Mouse (Mus musculus) erythroblast, embryonic 14.5 days (primary cell): ENCODE data around the gene Topors. TPM values are rescaled to one million over a fixed set of nuclear protein-coding genes. Genes with fewer than 3 reads are reported as not detected.

Source experiments
- H3K27me3 ChIP-seq: 2 replicates; pipeline ENCODE4 v1.6.1; 2012; ENCODE audit warnings: inconsistent platforms; ENCODE audit not compliant: control insufficient read depth
- H3K36me3 ChIP-seq: 2 replicates; pipeline ENCODE4 v1.6.1; 2012; ENCODE audit warnings: mild to moderate bottlenecking, inconsistent platforms; ENCODE audit not compliant: control insufficient read depth
- H3K4me1 ChIP-seq: 2 replicates; pipeline ENCODE4 v1.6.1; 2012; ENCODE audit warnings: inconsistent platforms; ENCODE audit not compliant: control insufficient read depth
- H3K4me3 ChIP-seq: replicated peaks from 2 replicates; pipeline ENCODE3; 2012; ENCODE audit warnings: moderate library complexity, mild to moderate bottlenecking, inconsistent platforms
- H3K9me3 ChIP-seq: 2 replicates; pipeline ENCODE4 v1.6.1; 2012; ENCODE audit warnings: low read length, inconsistent platforms, mixed read lengths; ENCODE audit not compliant: control insufficient read depth
- GATA1 ChIP-seq: IDR thresholded peaks from 2 replicates; pipeline ENCODE4 v1.6.1; 2012; ENCODE audit warnings: low read length, inconsistent platforms, mixed read lengths
- TAL1 ChIP-seq: IDR thresholded peaks from 3 replicates; pipeline ENCODE4 v1.6.1; 2012; ENCODE audit warnings: low read length, inconsistent platforms, mixed read lengths
- polyA plus RNA-seq: library from polyadenylated mRNA; stranded (reverse); fragments of >175 nt; gene quantifications from 2 replicates; pipeline ENCODE4 v1.2.3, GENCODE M21; 2012

Gene Topors
- polyA plus RNA-seq, 1 experiment, result 0.28 TPM

GRCm38 (mm10) chr4:40239409-40240271 is 30.0 kb downstream of the Topors start, which contains the start of gene Ddx58:
Gene Ddx58, minus strand, starts transcription at chr4:40239828.
- Histone ChIP-seq H3K36me3 (no peaks in the 10 kb centered on the region), H3K27me3 (peaks cover 5% of the 10 kb centered on the region), H3K9me3 (no peaks in the 10 kb centered on the region), H3K4me3 (peak within 1 kb of the TSS; percentile 63), H3K4me1 (peaks cover 12% of the 10 kb centered on the region)
- TF ChIP-seq GATA1, result no peak
- TF ChIP-seq TAL1, result no peak

- TF ChIP-seq TAL1, result no peak
- no peak for TF ChIP-seq GATA1
- H3K27me3 ChIP-seq, result peaks cover 5% of the 10 kb centered on the region
- H3K4me3 ChIP-seq, result peak overlapping the region; percentile 63
- peaks cover 12% of the 10 kb centered on the region for H3K4me1 ChIP-seq
- H3K9me3 ChIP-seq, result no peaks in the 10 kb centered on the region
- no peaks in the 10 kb centered on the region for H3K36me3 ChIP-seq
Measured at GRCm38 (mm10) chr4:40238483-40239408, 30.9 kb downstream of the Topors start.

- no peak for TF ChIP-seq GATA1
- TF ChIP-seq TAL1, result no peak
- H3K4me1 ChIP-seq, result peaks cover 12% of the 10 kb centered on the region
- no peak overlapping the region for H3K4me3 ChIP-seq
- H3K9me3 ChIP-seq, result no peaks in the 10 kb centered on the region
- H3K36me3 ChIP-seq, result no peaks in the 10 kb centered on the region
- peaks cover 5% of the 10 kb centered on the region for H3K27me3 ChIP-seq
Measured at GRCm38 (mm10) chr4:40236829-40237228, 32.8 kb downstream of the Topors start.

- H3K9me3 ChIP-seq, result no peaks in the 10 kb centered on the region
- H3K36me3 ChIP-seq, result no peaks in the 10 kb centered on the region
Measured at GRCm38 (mm10) chr4:40234256-40234655, 35.4 kb downstream of the Topors start.

GRCm38 (mm10) chr4:40233062-40233664 is 36.5 kb downstream of the Topors start:
- H3K4me1 ChIP-seq, result no peaks in the 10 kb centered on the region
- no peaks in the 10 kb centered on the region for H3K27me3 ChIP-seq
- no peaks in the 10 kb centered on the region for H3K9me3 ChIP-seq
- no peak overlapping the region for H3K4me3 ChIP-seq
- H3K36me3 ChIP-seq, result no peaks in the 10 kb centered on the region
- TF ChIP-seq GATA1 (no peak), TAL1 (no peak)

More at GRCm38 (mm10) chr4:40234256-40234655, 35.4 kb downstream of the Topors start:
- no peak for TF ChIP-seq GATA1
- TF ChIP-seq TAL1, result no peak
- Histone ChIP-seq H3K4me1 (peaks cover 6% of the 10 kb centered on the region), H3K4me3 (no peak overlapping the region), H3K27me3 (peaks cover 5% of the 10 kb centered on the region)

- TF ChIP-seq GATA1 (no peak), TAL1 (no peak)
- Histone ChIP-seq H3K4me3 (no peak overlapping the region), H3K9me3 (no peaks in the 10 kb centered on the region), H3K36me3 (no peaks in the 10 kb centered on the region), H3K4me1 (no peaks in the 10 kb centered on the region), H3K27me3 (no peaks in the 10 kb centered on the region)
Measured at GRCm38 (mm10) chr4:40229723-40230122, 39.9 kb downstream of the Topors start.

GRCm38 (mm10) chr4:40227886-40228285 is 41.8 kb downstream of the Topors start:
- Histone ChIP-seq H3K4me1 (no peaks in the 10 kb centered on the region), H3K4me3 (no peak overlapping the region), H3K9me3 (no peaks in the 10 kb centered on the region), H3K27me3 (no peaks in the 10 kb centered on the region), H3K36me3 (no peaks in the 10 kb centered on the region)
- no peak for TF ChIP-seq GATA1
- no peak for TF ChIP-seq TAL1

- Histone ChIP-seq H3K27me3 (no peaks in the 10 kb centered on the region), H3K36me3 (no peaks in the 10 kb centered on the region), H3K4me1 (no peaks in the 10 kb centered on the region), H3K9me3 (no peaks in the 10 kb centered on the region), H3K4me3 (no peak overlapping the region)
- TF ChIP-seq TAL1 (no peak), GATA1 (no peak)
Measured at GRCm38 (mm10) chr4:40227131-40227530, 42.5 kb downstream of the Topors start.
